Mouse (Mus musculus) forebrain, postnatal 0 days (tissue): ENCODE results near the gene 1700022I11Rik. TPM values are rescaled to one million over a fixed set of nuclear protein-coding genes. Genes with fewer than 3 reads are reported as not detected.
A peak's percentile ranks its signal among the peaks of the same experiment; 100 is the strongest.
"Not testable (repeated sequence)": the region's sequence is repeated elsewhere in the genome, so short reads cannot be mapped to it uniquely, and the experiment has no call there.

Experiments
- ATAC-seq: fragments of 200-750 bp; cut with Nextera tagmentation; 2 replicates; pipeline ENCODE4 v1.8.0; 2017; ENCODE audit warnings: mild to moderate bottlenecking, moderate library complexity
- DNase-seq: peaks from one replicate; pipeline ENCODE4 v3.0.0-alpha.2; 2015
- H3K27ac ChIP-seq: fragments of 300-500 bp; sonication (generic); 2 replicates; pipeline ENCODE4 v1.5.1; 2014; ENCODE audit warnings: low read depth, mild to moderate bottlenecking, antibody characterized with exemption, low read length, moderate library complexity, mixed read lengths
- H3K27me3 ChIP-seq: fragments of 300-500 bp; sonication (generic); 2 replicates; pipeline ENCODE4 v1.6.1; 2014; ENCODE audit warnings: mild to moderate bottlenecking, low read length, mixed read lengths; ENCODE audit not compliant: insufficient read depth
- H3K36me3 ChIP-seq: fragments of 300-500 bp; sonication (generic); 2 replicates; pipeline ENCODE4 v1.6.1; 2014; ENCODE audit warnings: mild to moderate bottlenecking, moderate library complexity; ENCODE audit not compliant: insufficient read depth
- H3K4me1 ChIP-seq: fragments of 300-500 bp; sonication (generic); 2 replicates; pipeline ENCODE4 v1.6.1; 2014; ENCODE audit warnings: antibody characterized with exemption; ENCODE audit not compliant: insufficient read depth
- H3K4me2 ChIP-seq: fragments of 300-500 bp; sonication (generic); 2 replicates; pipeline ENCODE4 v1.6.1; 2014; ENCODE audit warnings: low read depth, mild to moderate bottlenecking, moderate library complexity
- H3K4me3 ChIP-seq: fragments of 300-500 bp; sonication (generic); 2 replicates; pipeline ENCODE4 v1.5.1; 2014; ENCODE audit warnings: low read depth, low read length, mixed read lengths
- H3K9ac ChIP-seq: fragments of 300-500 bp; sonication (generic); 2 replicates; pipeline ENCODE4 v1.6.1; 2014; ENCODE audit warnings: mild to moderate bottlenecking
- H3K9me3 ChIP-seq: fragments of 300-500 bp; sonication (generic); 2 replicates; pipeline ENCODE4 v1.6.1; 2016; ENCODE audit warnings: low read length
- CTCF ChIP-seq: sonication (generic); IDR thresholded peaks from 2 replicates; pipeline ENCODE4 v1.5.1; 2016; ENCODE audit warnings: antibody characterized with exemption, control low read depth, low read depth
- WGBS: fragments of 180-500 bp; shearing (Covaris S2); extraction: QIAGEN DNeasy Blood & Tissue Kit; methylation state at CpG from one replicate; pipeline ENCODE4 v1.1.7; 2014; 5-methylcytosine and 5-hydroxymethylcytosine counted together
- polyA plus RNA-seq: library from polyadenylated mRNA; unstranded; fragments of >200 nt; fragmentation: Nextera tagmentation; extraction: Ambion mirVana; gene quantifications from 2 replicates; pipeline ENCODE4 v1.2.1, GENCODE M21; 2015
- total RNA-seq: library from RNA; depleted of rRNA; stranded (reverse); fragments of >200 nt; gene quantifications from 2 replicates; pipeline ENCODE4 v1.2.3, GENCODE M21; 2014

Gene 1700022I11Rik
- total and polyA plus RNA-seq, 2 experiments from 2014 or later = 0.63 TPM; not detected in 1

DNA sequence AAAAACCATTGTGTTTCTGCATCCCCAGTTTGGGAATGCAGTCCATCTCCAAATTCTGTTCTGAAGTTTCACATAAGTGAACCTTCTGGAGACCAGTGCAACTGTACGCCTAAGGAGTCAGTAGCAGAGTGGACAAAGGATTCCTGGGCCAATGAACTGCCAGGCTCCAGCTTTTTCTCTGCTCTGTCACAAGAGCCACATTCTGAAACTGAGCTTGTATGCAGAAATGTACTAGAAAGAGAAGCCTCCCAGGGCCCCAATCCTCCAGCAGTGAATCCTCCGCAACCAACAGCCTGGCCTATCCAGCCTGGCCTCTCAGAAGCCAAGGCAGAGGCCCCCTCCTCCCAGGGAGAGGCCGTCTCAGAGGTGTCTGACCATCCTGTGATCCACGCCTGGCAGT lies 3.5 kb downstream of the 1700022I11Rik start:
- 75% methylated on average over 4 of the region's 4 CpGs for WGBS
- TF ChIP-seq CTCF = no peak
- ATAC-seq = no peak

DNA sequence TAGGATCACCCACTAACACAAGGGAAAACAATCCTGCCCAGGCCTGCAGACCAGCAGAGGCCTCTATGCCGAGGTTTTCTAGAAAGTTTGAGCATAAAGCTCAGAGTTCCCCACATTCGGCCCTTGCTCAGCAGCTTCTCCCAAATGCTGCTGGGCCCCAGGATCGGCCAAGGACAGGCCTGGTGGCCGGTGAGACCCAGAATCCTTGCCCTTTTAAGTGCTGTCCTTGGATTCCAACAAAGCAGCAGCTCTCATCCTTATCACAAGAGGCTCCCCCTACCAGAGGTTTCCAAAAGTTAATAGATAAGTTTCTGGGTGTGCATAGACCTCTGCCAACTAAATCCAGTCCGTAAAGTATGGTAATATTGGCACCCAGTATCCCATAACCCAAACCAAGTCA lies 4.5 kb downstream of the 1700022I11Rik start:
- H3K4me3 ChIP-seq = no peak overlapping the region
- no peak overlapping the region for H3K4me2 ChIP-seq
- H3K27me3 ChIP-seq = no peaks in the 10 kb centered on the region
- no peak for TF ChIP-seq CTCF
- no peaks in the 10 kb centered on the region for H3K4me1 ChIP-seq
- H3K9ac ChIP-seq = no peak overlapping the region
- WGBS = 84% methylated on average over 5 of the region's 5 CpGs
- DNase-seq (no peak), ATAC-seq (no peak)
- peaks cover 10% of the 10 kb centered on the region for H3K36me3 ChIP-seq
- H3K27ac ChIP-seq = no peak overlapping the region
- no peaks in the 10 kb centered on the region for H3K9me3 ChIP-seq

More for the DNA sequence above, 3.5 kb downstream of the 1700022I11Rik start:
- no peaks in the 10 kb centered on the region for H3K4me1 ChIP-seq
- H3K4me2 ChIP-seq = no peak overlapping the region
- H3K9me3 ChIP-seq = no peaks in the 10 kb centered on the region
- no peak overlapping the region for H3K27ac ChIP-seq
- H3K36me3 ChIP-seq = peaks cover 5% of the 10 kb centered on the region; the same call in 1 of the 2 replicates
- H3K9ac ChIP-seq = no peak overlapping the region
- no peak overlapping the region for H3K4me3 ChIP-seq
- no peak for DNase-seq
- H3K27me3 ChIP-seq = no peaks in the 10 kb centered on the region

DNA sequence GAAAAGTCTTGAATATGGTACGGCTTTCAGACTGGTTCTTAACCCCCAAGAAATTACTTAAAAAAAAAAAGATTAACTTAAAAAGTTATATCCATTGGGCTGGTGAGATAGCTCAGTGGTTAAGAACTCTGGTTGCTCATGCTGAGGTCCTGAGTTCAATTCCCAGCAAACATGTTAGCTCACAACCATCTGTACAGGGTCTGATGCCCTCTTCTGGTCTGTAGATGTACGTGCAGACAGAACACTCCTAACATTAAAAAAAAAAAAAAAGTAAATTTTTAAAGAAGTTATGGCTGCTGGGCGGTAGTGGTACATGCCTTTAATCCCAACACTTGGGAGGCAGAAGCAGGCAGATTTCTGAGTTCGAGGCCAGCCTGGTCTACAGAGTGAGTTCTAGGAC lies 8.7 kb downstream of the 1700022I11Rik start:
- H3K4me2 ChIP-seq = no peak overlapping the region
- H3K27ac ChIP-seq = no peak overlapping the region
- no peaks in the 10 kb centered on the region for H3K4me1 ChIP-seq
- WGBS = 94% methylated on average over 4 of the region's 4 CpGs
- TF ChIP-seq CTCF = peak; percentile 33
- no peak overlapping the region for H3K4me3 ChIP-seq
- H3K36me3 ChIP-seq = peaks cover 38% of the 10 kb centered on the region
- ATAC-seq = no peak
- no peak for DNase-seq
- H3K9ac ChIP-seq = no peak overlapping the region
- H3K9me3 ChIP-seq = no peaks in the 10 kb centered on the region
- no peaks in the 10 kb centered on the region for H3K27me3 ChIP-seq

DNA sequence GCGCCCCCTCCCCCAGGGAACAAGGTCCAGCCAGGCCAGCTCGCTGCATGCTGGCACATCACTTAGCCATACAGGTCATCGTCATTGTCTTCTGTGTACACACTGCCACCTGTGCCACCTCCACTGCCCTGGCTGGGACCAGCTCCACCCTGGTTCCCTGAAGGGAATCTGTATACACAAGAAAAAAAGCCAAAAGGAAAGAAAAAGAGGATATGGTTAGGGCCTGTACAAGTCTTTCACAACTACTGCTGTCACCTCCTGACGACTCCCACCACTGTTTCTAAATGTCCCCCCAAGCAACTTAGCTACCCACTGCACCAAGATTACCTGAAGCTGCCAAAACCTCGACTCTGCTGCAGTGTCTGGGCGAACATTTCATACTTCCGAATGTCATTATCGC lies 11.1 kb downstream of the 1700022I11Rik start:
- H3K4me3 ChIP-seq, H3K9me3 ChIP-seq, ATAC-seq, H3K9ac ChIP-seq, H3K27ac ChIP-seq, DNase-seq, H3K27me3 ChIP-seq, H3K4me1 ChIP-seq, H3K4me2 ChIP-seq: not testable (repeated sequence)
- peaks cover 58% of the 10 kb centered on the region for H3K36me3 ChIP-seq
- 94% methylated on average over 7 of the region's 8 CpGs for whole genome bisulfite sequencing

DNA sequence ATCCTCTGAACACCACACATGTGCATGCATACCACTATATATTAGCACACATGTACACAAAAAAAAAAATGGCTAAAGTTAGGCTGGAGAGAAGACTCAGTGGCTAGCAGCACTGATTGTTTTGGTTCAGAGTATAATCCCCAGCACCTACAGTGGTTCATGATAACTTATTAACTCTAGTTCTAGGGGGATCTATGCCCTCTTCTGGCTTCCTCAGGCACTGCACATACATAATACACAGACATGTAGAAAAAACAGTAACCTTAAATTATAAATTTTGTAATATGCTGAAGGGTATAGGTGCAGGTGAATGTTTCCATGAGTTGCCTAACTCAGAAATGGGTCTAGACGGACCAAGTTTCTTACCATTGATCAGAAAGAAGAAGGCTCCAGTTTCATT lies 18.9 kb downstream of the 1700022I11Rik start:
- WGBS = 86% methylated on average over 1 of the region's 1 CpGs
- no peak for ATAC-seq
- no peak for DNase-seq

DNA sequence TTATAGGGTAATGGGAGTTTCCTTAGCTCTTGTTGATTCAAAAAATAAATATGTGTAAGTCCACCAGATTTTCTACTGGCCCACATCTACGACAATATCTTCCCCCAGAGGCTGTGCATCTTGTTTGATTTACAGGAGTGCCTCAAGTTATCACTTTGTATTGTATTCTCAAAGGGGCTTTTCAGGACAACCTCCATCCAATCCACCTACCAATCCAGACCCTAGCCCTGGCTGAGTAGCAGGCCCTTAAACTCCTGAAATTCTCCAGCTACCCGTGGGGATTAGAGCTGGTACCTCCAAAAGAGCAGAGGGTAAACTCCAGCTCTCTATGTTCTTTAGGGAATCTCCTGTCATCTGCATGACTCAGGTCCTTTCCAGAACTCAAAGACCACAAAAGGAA lies 28.6 kb downstream of the 1700022I11Rik start:
- Histone ChIP-seq H3K27ac (no peak overlapping the region), H3K9me3 (no peaks in the 10 kb centered on the region), H3K4me2 (peak overlapping the region; percentile 58), H3K27me3 (no peaks in the 10 kb centered on the region), H3K36me3 (peaks cover 25% of the 10 kb centered on the region), H3K4me1 (peaks cover 18% of the 10 kb centered on the region), H3K9ac (0 out of 2 replicates have a peak overlapping the region, but pooled peaks have one; percentile 31), H3K4me3 (peak overlapping the region; percentile 82; the same call in 1 of the 2 replicates)
- DNase-seq (no peak), ATAC-seq (no peak)
- no peak for TF ChIP-seq CTCF
- WGBS = 67% methylated on average over 2 of the region's 2 CpGs

More for the DNA sequence above, 18.9 kb downstream of the 1700022I11Rik start:
- Histone ChIP-seq H3K4me1 (no peaks in the 10 kb centered on the region), H3K9me3 (no peaks in the 10 kb centered on the region), H3K27ac (no peak overlapping the region), H3K36me3 (peaks cover 91% of the 10 kb centered on the region), H3K4me2 (no peak overlapping the region), H3K9ac (no peak overlapping the region), H3K27me3 (no peaks in the 10 kb centered on the region), H3K4me3 (no peak overlapping the region)
- TF ChIP-seq CTCF = peak; percentile 22; the same call in 1 of the 2 replicates

DNA sequence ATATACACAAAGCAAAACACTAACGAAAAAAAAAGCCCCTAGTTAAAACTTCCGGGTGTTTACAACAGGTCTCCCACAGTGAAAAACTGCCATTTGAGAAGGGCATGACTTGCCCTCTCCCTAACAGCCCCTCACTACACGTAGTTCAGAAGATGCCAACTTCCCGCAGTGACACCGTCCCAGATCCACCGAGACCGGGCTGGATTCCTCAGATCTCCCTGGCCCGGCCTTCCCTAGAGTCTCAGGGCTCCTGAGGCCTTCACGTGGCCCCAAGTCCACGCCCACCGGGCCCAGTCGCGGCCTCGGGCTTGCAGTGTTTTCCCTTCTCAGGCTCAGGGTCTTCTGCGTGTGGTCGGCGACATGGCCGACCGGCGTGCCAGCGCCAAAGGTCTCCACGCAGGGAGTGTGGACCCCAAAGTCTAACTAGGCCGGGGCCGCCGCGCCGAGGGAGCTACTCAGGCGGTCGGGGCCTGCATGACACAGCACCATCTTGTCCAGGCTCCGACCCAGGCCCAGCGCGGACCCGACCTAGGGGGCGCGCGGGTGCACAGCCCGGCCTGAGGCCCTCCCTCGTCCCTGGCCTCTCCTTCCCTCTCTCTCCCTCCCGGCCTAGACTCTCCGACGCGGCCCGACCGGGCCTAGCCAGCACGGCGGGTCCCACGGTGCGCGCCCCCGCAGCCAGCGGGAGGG lies 30.2 kb downstream of the 1700022I11Rik start:
- no peak; the same call in 1 of the 2 replicates for TF ChIP-seq CTCF
- Histone ChIP-seq H3K27ac (peak overlapping the region; percentile 98), H3K9ac (peak overlapping the region; percentile 97), H3K36me3 (peaks cover 14% of the 10 kb centered on the region; the same call in 1 of the 2 replicates), H3K27me3 (no peaks in the 10 kb centered on the region), H3K4me1 (peaks cover 18% of the 10 kb centered on the region), H3K4me2 (peak overlapping the region; percentile 58), H3K4me3 (peak overlapping the region; percentile 82), H3K9me3 (no peaks in the 10 kb centered on the region)
- peak; percentile 80 for DNase-seq
- ATAC-seq = peak; percentile 44
- WGBS = 3% methylated on average over 45 of the region's 51 CpGs

DNA sequence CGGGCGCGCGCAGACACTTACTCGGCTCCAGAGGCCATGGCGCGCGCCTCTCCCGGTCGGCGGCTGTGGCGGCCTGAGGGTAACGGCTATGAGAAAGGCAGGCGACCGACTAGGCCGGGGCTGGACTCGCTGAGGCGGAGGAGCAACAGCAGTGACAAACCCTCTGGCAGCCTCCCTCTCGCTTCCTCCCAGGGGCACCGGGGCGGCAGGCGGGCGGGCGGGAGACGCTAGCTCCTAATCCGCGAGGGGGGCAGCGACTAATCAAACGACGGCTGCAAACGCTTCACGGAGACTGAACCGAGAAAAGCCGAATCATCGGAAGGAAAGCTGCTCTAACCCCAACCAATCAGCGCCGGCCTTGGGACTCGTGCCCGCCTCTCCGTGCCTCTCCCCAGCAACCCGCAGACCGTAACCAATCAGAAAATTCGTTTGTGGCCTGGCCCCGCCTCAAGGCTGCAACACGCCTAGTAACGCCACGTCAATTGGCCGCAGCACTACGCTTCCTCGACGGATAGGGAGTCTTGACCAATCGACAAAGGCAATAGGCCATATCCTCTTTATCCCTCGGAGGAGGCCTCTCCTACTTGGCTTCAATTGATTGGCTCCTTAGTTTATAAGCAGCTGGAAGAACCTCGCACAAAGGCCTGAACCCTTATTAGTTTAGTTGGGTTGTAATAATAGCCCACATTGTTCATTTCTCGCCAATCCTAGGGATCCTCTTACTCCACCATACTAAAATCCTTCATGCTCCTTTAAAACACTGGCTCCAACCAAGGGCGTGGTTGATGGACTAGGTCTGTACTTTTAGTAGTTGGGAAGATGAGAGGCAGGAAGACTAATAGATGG lies 31.0 kb downstream of the 1700022I11Rik start, which contains the start of gene Vcp:
Gene Vcp (minus strand): TSS at position 367 of the 846 bp plus-strand sequence.
- not testable (repeated sequence) for H3K36me3 ChIP-seq, H3K9me3 ChIP-seq, H3K27me3 ChIP-seq
- under 1% methylated on average over 47 of the region's 56 CpGs for WGBS
- peak within 1 kb of the TSS; percentile 58 for H3K4me2 ChIP-seq
- H3K4me3 ChIP-seq = peak within 1 kb of the TSS; percentile 82
- peak within 1 kb of the TSS; percentile 98 for H3K27ac ChIP-seq
- H3K9ac ChIP-seq = peak within 1 kb of the TSS; percentile 97
- ATAC-seq (peak; percentile 98), DNase-seq (peak; percentile 100)
- H3K4me1 ChIP-seq = peaks cover 18% of the 10 kb centered on the region
